Mouse (Mus musculus) midbrain, embryonic 12.5 days (tissue): ENCODE measurements around the gene Wdr78. TPM values are rescaled to one million over a fixed set of nuclear protein-coding genes. Genes with fewer than 3 reads are reported as not detected.

Experiments used
- ATAC-seq: fragments of 200-750 bp; cut with Nextera tagmentation; 2 replicates; pipeline ENCODE4 v1.8.0; 2017; ENCODE audit warnings: low read depth, moderate TSS enrichment, moderate library complexity; ENCODE audit not compliant: low FRiP score
- H3K27ac ChIP-seq: fragments of 300-500 bp; sonication (generic); replicated peaks from 2 replicates; pipeline ENCODE4 v1.5.1; 2016; ENCODE audit warnings: mild to moderate bottlenecking
- H3K27me3 ChIP-seq: fragments of 300-500 bp; sonication (generic); 2 replicates; pipeline ENCODE4 v1.6.1; 2016; ENCODE audit warnings: mild to moderate bottlenecking
- H3K36me3 ChIP-seq: fragments of 300-500 bp; sonication (generic); 2 replicates; pipeline ENCODE4 v1.6.1; 2016
- H3K4me1 ChIP-seq: fragments of 300-500 bp; sonication (generic); 2 replicates; pipeline ENCODE4 v1.6.1; 2016
- H3K4me2 ChIP-seq: fragments of 300-500 bp; sonication (generic); replicated peaks from 2 replicates; pipeline ENCODE4 v1.6.1; 2016; ENCODE audit warnings: mild to moderate bottlenecking, moderate library complexity
- H3K4me3 ChIP-seq: fragments of 300-500 bp; sonication (generic); 2 replicates; pipeline ENCODE4 v1.5.1; 2016; ENCODE audit warnings: mild to moderate bottlenecking
- H3K9ac ChIP-seq: fragments of 300-500 bp; sonication (generic); replicated peaks from 2 replicates; pipeline ENCODE4 v1.6.1; 2016; ENCODE audit warnings: mild to moderate bottlenecking, moderate library complexity
- H3K9me3 ChIP-seq: fragments of 300-500 bp; sonication (generic); 2 replicates; pipeline ENCODE4 v1.6.1; 2016; ENCODE audit warnings: mild to moderate bottlenecking
- WGBS: fragments of 180-500 bp; shearing (Covaris S2); methylation state at CpG from one replicate; pipeline ENCODE4 v1.1.7; 2016; 5-methylcytosine and 5-hydroxymethylcytosine counted together
- polyA plus RNA-seq: library from polyadenylated mRNA; unstranded; fragments of >200 nt; fragmentation: Nextera tagmentation; extraction: Ambion mirVana; gene quantifications from 2 replicates; pipeline ENCODE4 v1.2.1, GENCODE M21; 2016

The Wdr78 gene
- polyA plus RNA-seq, 1 experiment from 2014 or later, result 5.9 TPM

DNA sequence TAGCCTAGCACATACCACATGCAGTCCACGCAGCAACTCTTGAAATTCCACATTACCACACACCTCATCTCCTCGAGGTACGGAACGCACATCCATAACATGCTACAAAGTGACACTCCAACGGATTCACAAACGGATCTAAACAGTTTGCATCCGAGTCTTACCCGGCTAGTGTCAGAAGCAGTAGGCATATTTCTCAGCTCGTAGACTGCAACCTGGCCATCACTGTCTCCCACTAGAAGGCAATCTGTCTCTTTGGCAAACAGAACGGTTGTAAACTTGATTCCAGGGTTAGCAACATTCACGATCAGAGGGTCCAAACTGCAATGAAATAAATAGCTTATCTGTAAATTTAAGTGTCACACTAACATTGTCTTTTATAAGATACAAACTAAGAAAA is 66.3 kb downstream of the Wdr78 start:
- H3K4me1 ChIP-seq, result no peaks in the 10 kb centered on the region
- no peak overlapping the region for H3K27ac ChIP-seq
- no peak overlapping the region for H3K9ac ChIP-seq
- H3K27me3 ChIP-seq, result no peaks in the 10 kb centered on the region
- no peak overlapping the region for H3K4me2 ChIP-seq
- 91% methylated on average over 11 of the region's 11 CpGs for WGBS
- peaks cover 4% of the 10 kb centered on the region; the same call in 1 of the 2 replicates for H3K9me3 ChIP-seq
- no peak overlapping the region for H3K4me3 ChIP-seq
- H3K36me3 ChIP-seq, result no peaks in the 10 kb centered on the region
- no peak for ATAC-seq

DNA sequence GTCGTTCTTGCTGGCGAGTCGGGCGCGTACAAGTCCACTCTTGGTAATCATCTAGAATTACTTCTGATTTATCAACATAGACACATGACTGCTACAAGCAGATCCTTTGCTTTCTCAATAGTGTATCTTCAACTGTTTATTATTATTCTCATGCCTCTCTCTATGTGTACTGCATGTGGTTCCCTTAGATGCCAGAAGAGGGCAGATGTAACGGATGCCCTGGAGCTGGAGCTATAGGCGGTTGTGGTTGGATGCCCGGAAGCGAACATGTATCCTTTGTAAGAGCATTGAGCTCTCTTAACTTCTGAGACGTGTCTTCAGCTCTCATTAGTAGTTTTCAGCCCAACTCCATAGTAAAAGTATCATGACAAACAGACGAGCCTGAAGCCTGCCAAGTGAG is 71.4 kb downstream of the Wdr78 start:
- no peaks in the 10 kb centered on the region for H3K9me3 ChIP-seq
- 92% methylated on average over 11 of the region's 11 CpGs for WGBS
- ATAC-seq, result no peak

DNA sequence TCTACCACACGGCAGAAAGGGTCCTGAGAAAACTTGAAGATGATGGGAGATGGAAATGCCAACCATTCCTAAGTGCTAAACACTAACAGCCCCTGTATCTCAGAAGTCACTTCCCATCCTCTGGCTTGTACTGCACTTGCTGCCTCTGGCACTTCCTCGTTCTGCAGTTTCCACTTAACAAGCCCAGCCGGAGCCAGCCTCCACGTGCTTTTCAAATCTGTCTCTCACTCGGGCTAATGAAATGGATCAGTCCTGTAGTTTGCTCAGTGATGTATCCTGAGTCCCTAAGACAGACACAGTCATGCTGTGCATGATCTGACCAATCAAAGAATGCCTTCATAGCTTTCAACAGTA is 74.5 kb downstream of the Wdr78 start:
- no peak overlapping the region for H3K9ac ChIP-seq
- no peaks in the 10 kb centered on the region for H3K27me3 ChIP-seq
- 0 out of 2 replicates have a peak, but pooled peaks cover 3% of the 10 kb centered on the region for H3K36me3 ChIP-seq
- no peak overlapping the region for H3K27ac ChIP-seq
- WGBS, result 81% methylated on average over 5 of the region's 5 CpGs
- H3K4me3 ChIP-seq, result no peak overlapping the region
- ATAC-seq, result no peak
- H3K4me2 ChIP-seq, result no peak overlapping the region
- no peaks in the 10 kb centered on the region for H3K9me3 ChIP-seq
- H3K4me1 ChIP-seq, result no peaks in the 10 kb centered on the region

More for the DNA sequence above, 71.4 kb downstream of the Wdr78 start:
- no peak overlapping the region for H3K4me2 ChIP-seq
- H3K9ac ChIP-seq, result no peak overlapping the region
- no peaks in the 10 kb centered on the region for H3K27me3 ChIP-seq
- no peak overlapping the region for H3K27ac ChIP-seq
- H3K36me3 ChIP-seq, result no peaks in the 10 kb centered on the region
- H3K4me1 ChIP-seq, result no peaks in the 10 kb centered on the region
- H3K4me3 ChIP-seq, result no peak overlapping the region

DNA sequence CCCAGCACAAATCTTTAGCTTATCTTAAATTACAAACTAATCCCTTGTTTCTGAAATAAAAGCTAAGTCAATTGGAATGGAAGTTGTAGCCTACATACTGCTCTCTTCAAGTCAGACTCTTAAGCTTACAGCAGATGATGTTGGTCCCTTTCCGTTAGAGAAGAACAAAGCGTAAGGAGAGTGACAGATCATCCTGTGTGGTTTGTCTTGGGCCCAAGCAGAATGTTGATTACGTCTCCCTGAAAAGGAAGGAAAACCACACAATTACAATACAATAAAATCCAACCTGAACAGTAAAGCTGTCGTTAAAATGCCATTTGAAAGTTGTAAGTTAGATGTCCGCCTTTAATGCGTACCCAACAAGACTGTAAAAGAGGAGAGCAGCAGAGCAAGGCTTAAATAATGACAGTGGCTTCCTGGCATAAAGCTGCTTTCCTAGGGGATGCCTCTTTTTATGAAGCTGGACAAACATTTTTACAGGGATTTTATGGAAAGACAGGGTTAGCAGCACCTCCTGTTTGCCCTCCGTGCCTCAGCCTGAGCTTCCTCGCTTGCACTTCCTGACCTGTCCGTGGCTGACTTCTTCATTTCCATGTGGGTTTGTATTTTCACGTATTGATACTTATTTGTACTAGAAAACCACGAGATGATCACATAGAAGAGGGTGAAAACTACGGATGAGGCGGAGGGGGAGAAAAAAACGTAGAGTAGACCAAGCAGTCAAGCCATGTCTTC is 75.1 kb downstream of the Wdr78 start:
- ATAC-seq, result no peak
- H3K4me2 ChIP-seq, result no peak overlapping the region
- H3K27me3 ChIP-seq, result no peaks in the 10 kb centered on the region
- no peak overlapping the region for H3K4me3 ChIP-seq
- 84% methylated on average over 14 of the region's 14 CpGs for WGBS
- no peak overlapping the region for H3K27ac ChIP-seq
- H3K36me3 ChIP-seq, result 0 out of 2 replicates have a peak, but pooled peaks cover 3% of the 10 kb centered on the region
- H3K4me1 ChIP-seq, result no peaks in the 10 kb centered on the region
- H3K9ac ChIP-seq, result no peak overlapping the region
- no peaks in the 10 kb centered on the region for H3K9me3 ChIP-seq

DNA sequence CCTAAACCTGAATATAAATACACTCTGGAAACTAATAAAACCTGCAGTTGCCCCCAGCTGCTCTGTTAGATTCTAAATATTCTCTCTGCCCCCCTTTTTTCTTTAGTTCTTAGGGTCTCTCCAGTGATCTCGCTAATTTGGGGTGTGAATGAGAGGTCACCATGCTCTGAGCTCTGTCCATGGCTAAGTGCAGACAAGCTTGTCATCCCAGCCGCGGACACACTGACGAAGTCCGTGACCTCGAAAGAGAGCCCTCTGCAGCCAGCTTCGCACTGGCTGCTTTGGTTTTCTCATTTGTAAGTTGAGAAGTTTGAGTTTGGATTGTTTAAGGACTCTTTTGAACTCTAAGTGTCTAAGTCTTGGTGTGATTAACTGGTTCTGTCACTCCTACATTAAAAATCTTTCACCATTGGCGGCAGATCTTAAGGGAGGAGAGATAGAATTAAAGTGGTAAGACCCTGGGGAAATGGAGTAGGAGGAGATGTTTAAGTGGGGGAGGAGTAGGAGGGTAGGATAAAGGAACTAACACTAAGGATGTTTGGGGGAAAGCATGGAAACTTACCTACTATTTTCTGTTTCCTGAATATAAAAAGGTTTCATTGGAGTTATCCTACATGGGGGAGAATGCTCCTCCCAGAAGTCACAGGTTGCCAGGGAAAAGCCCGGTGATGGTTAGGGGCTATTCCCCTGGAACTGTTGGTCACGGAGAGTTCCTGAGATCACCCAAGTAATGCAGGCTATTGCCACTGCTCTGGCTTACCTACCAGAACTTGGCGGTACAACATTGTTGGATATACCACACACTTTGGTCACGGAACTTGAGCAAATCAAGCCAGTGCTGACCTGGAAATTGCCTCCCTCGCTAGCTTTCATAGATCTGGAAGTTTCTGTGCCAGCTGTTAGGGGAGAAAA is 85.9 kb downstream of the Wdr78 start:
- 81% methylated on average over 13 of the region's 13 CpGs for WGBS
- Histone ChIP-seq H3K27me3 (no peaks in the 10 kb centered on the region), H3K9me3 (no peaks in the 10 kb centered on the region), H3K4me1 (no peaks in the 10 kb centered on the region), H3K9ac (no peak overlapping the region), H3K4me3 (no peak overlapping the region), H3K4me2 (no peak overlapping the region), H3K36me3 (no peaks in the 10 kb centered on the region), H3K27ac (no peak overlapping the region)
- ATAC-seq, result no peak

DNA sequence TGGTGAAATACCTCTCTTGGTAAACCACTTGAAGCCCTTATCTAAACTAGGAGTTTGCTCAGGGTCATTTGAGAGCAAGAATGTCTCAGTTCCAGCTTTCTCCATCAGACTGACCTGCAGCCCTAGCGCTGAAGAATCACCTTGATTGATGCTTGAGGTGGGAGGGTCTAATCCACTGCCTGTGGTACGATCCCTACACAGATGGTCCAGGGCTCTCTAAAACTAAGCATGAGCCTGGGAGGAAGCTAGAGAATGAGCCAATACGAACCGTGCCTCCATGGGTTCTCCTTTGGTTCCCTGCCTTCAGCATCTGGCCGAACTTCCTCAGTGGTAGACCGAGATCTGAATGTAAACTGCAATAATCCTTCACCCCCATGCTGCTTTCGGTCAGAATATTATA is 86.6 kb downstream of the Wdr78 start:
- ATAC-seq, result no peak
- Histone ChIP-seq H3K27me3 (no peaks in the 10 kb centered on the region), H3K4me3 (no peak overlapping the region), H3K4me2 (no peak overlapping the region), H3K9me3 (no peaks in the 10 kb centered on the region), H3K4me1 (no peaks in the 10 kb centered on the region), H3K27ac (no peak overlapping the region), H3K36me3 (no peaks in the 10 kb centered on the region), H3K9ac (no peak overlapping the region)
- 90% methylated on average over 7 of the region's 7 CpGs for WGBS

DNA sequence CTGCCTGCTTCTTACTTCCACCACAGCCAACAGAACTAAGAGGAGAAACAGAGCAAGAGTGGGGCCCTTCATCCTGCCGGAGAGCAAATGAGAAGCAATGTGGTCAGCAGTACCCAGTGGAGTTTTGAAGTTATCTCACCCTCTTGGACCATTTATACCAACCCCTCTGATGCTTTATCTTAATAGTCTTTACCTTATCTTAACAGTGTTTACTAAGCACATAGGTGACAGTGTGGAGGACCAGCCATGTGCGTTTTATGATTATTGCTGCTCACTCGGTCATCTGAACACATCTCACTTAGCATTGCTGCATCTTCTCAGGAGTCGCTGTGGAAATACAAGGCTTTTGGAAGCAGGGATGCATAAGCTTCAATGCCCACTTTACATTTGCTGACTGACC is 87.7 kb downstream of the Wdr78 start, which contains the start of gene Insl5:
Gene Insl5, minus strand, starts transcription at position 222 of the 400 bp plus-strand sequence.
- 91% methylated on average over 4 of the region's 4 CpGs for WGBS

DNA sequence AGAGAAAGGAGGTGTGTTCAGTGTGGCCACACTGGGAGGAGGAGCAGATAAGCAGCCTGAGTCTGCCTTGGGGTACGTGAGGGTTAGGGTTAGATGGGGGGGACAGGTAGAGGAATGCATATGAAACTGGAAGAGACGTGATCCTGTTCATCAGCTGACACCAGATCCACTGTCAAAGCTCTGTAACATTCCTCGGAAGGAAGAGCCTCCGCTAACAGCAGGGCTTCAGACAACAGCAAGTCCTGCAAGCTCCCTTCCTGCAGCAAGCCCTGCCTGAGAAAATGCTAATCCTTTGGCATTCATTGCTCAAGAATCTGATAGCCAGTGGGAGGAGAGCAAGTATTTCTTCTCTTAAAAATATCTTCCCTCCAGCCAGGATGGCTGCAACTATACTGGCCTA is 100.9 kb downstream of the Wdr78 start:
- 0% methylated on average over 4 of the region's 4 CpGs for WGBS
- Histone ChIP-seq H3K4me1 (peaks cover 15% of the 10 kb centered on the region), H3K27me3 (no peaks in the 10 kb centered on the region), H3K36me3 (no peaks in the 10 kb centered on the region), H3K4me3 (no peak overlapping the region), H3K9me3 (no peaks in the 10 kb centered on the region), H3K27ac (no peak overlapping the region), H3K9ac (0 out of 2 replicates have a peak overlapping the region, but pooled peaks have one; percentile 37), H3K4me2 (peak overlapping the region; percentile 34)
- 0 out of 2 replicates have a peak, but pooled peaks have one; percentile 27 for ATAC-seq

More for the DNA sequence above, 87.7 kb downstream of the Wdr78 start, which contains the start of gene Insl5:
- no peaks in the 10 kb centered on the region for H3K27me3 ChIP-seq
- no peak within 1 kb of the TSS for H3K4me2 ChIP-seq
- H3K4me3 ChIP-seq, result no peak within 1 kb of the TSS
- no peaks in the 10 kb centered on the region for H3K36me3 ChIP-seq
- H3K9ac ChIP-seq, result no peak within 1 kb of the TSS
- no peak within 1 kb of the TSS for H3K27ac ChIP-seq
- ATAC-seq, result no peak
- H3K4me1 ChIP-seq, result no peaks in the 10 kb centered on the region
- no peaks in the 10 kb centered on the region for H3K9me3 ChIP-seq

DNA sequence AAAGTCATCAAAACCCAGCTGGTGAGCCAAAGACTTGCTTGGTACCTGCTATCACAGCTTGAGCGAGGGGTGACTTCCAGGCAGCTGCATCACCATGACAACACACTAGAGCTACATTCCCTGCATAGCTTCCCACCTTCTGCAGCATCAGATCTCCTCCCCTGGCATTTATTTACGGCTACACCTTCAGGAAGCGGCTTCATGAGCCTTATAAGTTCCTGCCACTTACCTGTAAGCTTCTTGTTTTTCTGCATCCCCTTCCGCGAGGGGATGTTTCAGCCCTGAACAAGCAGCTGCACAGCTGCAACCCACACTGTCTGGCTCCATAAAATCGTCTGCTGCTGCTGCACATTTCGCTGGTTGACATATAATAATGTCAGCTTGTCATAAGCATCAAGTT is 102.5 kb downstream of the Wdr78 start:
- Histone ChIP-seq H3K36me3 (no peaks in the 10 kb centered on the region), H3K4me3 (no peak overlapping the region), H3K4me1 (peaks cover 22% of the 10 kb centered on the region), H3K9me3 (no peaks in the 10 kb centered on the region), H3K27me3 (no peaks in the 10 kb centered on the region), H3K4me2 (no peak overlapping the region), H3K9ac (no peak overlapping the region), H3K27ac (no peak overlapping the region)
- no peak for ATAC-seq
- WGBS, result 39% methylated on average over 7 of the region's 7 CpGs

DNA sequence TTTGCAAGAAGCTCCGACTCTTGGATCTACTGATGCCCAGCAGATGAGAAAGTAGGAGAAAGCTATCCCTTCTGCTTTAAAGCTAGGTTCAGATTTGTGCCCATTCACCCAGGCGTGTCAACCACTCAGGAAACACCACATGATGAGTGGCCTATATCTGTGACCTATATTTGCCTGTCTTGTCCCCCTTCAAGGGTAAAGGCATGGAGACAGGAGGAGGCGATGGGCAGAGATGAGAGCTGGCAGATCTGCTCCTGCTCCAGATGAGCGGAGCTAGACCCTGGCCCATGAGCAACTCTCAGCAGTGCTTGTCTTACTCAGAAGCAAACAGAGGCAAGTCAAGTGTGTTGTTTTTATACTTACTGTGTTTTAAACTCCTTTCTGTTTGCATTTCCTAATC is 103.6 kb downstream of the Wdr78 start:
- 92% methylated on average over 4 of the region's 4 CpGs for WGBS
- no peaks in the 10 kb centered on the region for H3K36me3 ChIP-seq

DNA sequence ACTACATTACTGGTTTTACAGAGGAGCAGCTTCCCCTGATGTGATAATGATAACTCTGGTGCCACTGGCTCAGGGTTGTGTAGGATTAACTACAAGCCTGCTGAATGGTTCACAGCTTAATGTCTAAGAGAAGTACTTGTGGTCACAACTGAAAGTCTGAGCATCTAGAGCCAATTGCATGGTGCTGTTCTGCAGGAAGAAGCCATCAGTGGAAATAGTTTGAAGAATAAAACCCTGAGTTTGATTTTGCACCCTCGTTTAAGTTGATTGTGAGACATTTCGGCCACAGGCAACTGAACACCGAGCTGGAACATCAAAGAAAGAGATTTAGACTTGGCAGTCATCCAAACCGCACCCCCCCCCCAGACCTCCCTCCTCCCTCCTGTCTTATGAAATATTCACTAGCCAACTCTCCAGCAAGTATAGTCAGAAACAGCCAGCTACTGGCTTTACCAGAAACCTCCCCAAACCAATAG is 107.4 kb downstream of the Wdr78 start:
- H3K4me1 ChIP-seq, result peaks cover 18% of the 10 kb centered on the region
- peak overlapping the region; percentile 67 for H3K27ac ChIP-seq
- H3K36me3 ChIP-seq, result no peaks in the 10 kb centered on the region
- H3K27me3 ChIP-seq, result no peaks in the 10 kb centered on the region
- H3K9ac ChIP-seq, result no peak overlapping the region
- peak; percentile 41; the same call in 1 of the 2 replicates for ATAC-seq
- H3K4me3 ChIP-seq, result no peak overlapping the region
- no peaks in the 10 kb centered on the region for H3K9me3 ChIP-seq
- peak overlapping the region; percentile 19; the same call in 1 of the 2 replicates for H3K4me2 ChIP-seq
- 12% methylated on average over 3 of the region's 4 CpGs for WGBS

More for the DNA sequence above, 103.6 kb downstream of the Wdr78 start:
- Histone ChIP-seq H3K27me3 (no peaks in the 10 kb centered on the region), H3K4me1 (peaks cover 29% of the 10 kb centered on the region), H3K4me3 (no peak overlapping the region), H3K4me2 (no peak overlapping the region), H3K9ac (no peak overlapping the region), H3K9me3 (no peaks in the 10 kb centered on the region), H3K27ac (no peak overlapping the region)
- no peak for ATAC-seq

DNA sequence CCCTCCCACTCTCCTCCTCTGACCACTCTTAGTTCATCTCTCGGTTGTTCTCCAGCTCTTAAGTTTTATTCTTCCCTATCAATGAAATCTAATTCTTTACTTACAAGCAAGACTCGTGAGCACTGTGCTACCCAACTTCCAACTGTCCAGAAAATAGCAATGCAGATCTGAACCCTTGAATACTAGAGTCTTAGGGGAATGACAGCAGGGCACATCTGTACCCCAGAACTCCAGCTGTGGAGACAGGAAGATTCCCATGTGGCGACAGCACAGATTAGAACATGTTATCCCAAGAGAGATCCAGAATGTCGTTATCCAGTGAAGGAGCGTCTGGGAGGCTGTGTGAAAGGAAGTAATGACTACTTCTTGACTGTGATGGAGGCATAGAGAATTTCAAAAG is 108.1 kb downstream of the Wdr78 start:
- Histone ChIP-seq H3K9me3 (no peaks in the 10 kb centered on the region), H3K27me3 (no peaks in the 10 kb centered on the region), H3K4me2 (no peak overlapping the region), H3K9ac (no peak overlapping the region), H3K4me1 (peaks cover 14% of the 10 kb centered on the region), H3K36me3 (no peaks in the 10 kb centered on the region), H3K4me3 (no peak overlapping the region), H3K27ac (0 out of 2 replicates have a peak overlapping the region, but pooled peaks have one; percentile 67)
- 65% methylated on average over 5 of the region's 5 CpGs for WGBS
- ATAC-seq, result no peak
